In genomic region chr14:55101592-55101991, GRCm38 (mm10) we compare ENCODE assay signal across 9 mouse cellular contexts. TPM values are rescaled to one million over a fixed set of nuclear protein-coding genes. Genes with fewer than 3 reads are reported as not detected.
DNase-seq lines count a peak whose midpoint lies in the region; ATAC-seq and TF ChIP-seq lines count a peak whose summit lies in the region.
"Had no signal": no experiment of that assay in that cellular context is flagged by ENCODE, and none has a peak within 500 bp of the region (broad histone marks: within the 10 kb centered on the region; RNA-seq: fewer than 3 reads in every experiment).

No protein-coding gene starts in this region.

- no peaks in the 10 kb centered on the region for H3K9me3 ChIP-seq in hindbrain, embryonic 11.5 days (ENCODE audit: control insufficient read depth, low read length)
- H3K9me3 ChIP-seq in hindbrain, embryonic 12.5 days (replicated peaks), result no peaks in the 10 kb centered on the region
- no peaks in the 10 kb centered on the region for H3K9me3 ChIP-seq in hindbrain, postnatal 0 days (ENCODE audit: low read length)
- H3K9me3 ChIP-seq: embryonic facial prominence, embryonic 15.5 days had no signal

- ATAC-seq in hindbrain, embryonic 11.5 days (ENCODE audit: low FRiP score), result peak; percentile 8; the same call in 1 of the 2 replicates
- no peak for ATAC-seq in hindbrain, embryonic 12.5 days (ENCODE audit: low FRiP score)
- peak; percentile 11; the same call in 1 of the 2 replicates for ATAC-seq in hindbrain, postnatal 0 days
- ATAC-seq in neutrophil, adult 5-6 weeks (ENCODE audit: extremely low read depth, insufficient number of reproducible peaks, low FRiP score, poor library complexity, severe bottlenecking), result peak; percentile 23; the same call in 1 of the 2 replicates

- H3K4me1 ChIP-seq in hindbrain, embryonic 11.5 days (replicated peaks; ENCODE audit: control insufficient read depth, insufficient read depth, low read length), result peaks cover 8% of the 10 kb centered on the region; the same call in 1 of the 2 replicates
- peaks cover 28% of the 10 kb centered on the region for H3K4me1 ChIP-seq in hindbrain, embryonic 12.5 days
- peaks cover 2% of the 10 kb centered on the region; the same call in 1 of the 2 replicates for H3K4me1 ChIP-seq in spleen, adult 2 months (ENCODE audit: control insufficient read depth, insufficient read depth, insufficient read length)
- H3K4me1 ChIP-seq in hindbrain, postnatal 0 days (ENCODE audit: insufficient read depth, low read length), result peaks cover 15% of the 10 kb centered on the region; the same call in 1 of the 2 replicates

- TF ChIP-seq CTCF in spleen, adult 2 months (IDR thresholded peaks at IDR 0.05; ENCODE audit: extremely low read depth, insufficient read depth, insufficient read length, insufficient replicate concordance), result peak; percentile 38; the same call in 1 of the 2 replicates
- TF ChIP-seq CTCF in hindbrain, postnatal 0 days (IDR thresholded peaks at IDR 0.05; ENCODE audit: low read depth), result peak; percentile 83

- no peak overlapping the region for H3K4me2 ChIP-seq in hindbrain, embryonic 11.5 days (replicated peaks; ENCODE audit: low read depth, low read length)
- H3K4me2 ChIP-seq in hindbrain, embryonic 12.5 days (replicated peaks), result no peak overlapping the region
- H3K4me2 ChIP-seq in hindbrain, postnatal 0 days (ENCODE audit: low read depth, low read length), result no peak overlapping the region
- H3K4me2 ChIP-seq: embryonic facial prominence, embryonic 15.5 days had no signal

- H3K9ac ChIP-seq in hindbrain, embryonic 11.5 days (ENCODE audit: low read depth, low read length), result no peak overlapping the region
- H3K9ac ChIP-seq in hindbrain, embryonic 12.5 days, result no peak overlapping the region
- H3K9ac ChIP-seq in hindbrain, postnatal 0 days (replicated peaks; ENCODE audit: low read length), result no peak overlapping the region
- H3K9ac ChIP-seq: embryonic facial prominence, embryonic 15.5 days had no signal

- no peak for TF ChIP-seq POLR2A in spleen, adult 2 months (IDR thresholded peaks at IDR 0.05; ENCODE audit: low read depth, low read length)

- no peak overlapping the region for H3K27ac ChIP-seq in hindbrain, embryonic 11.5 days (ENCODE audit: low read depth, low read length)
- no peak overlapping the region for H3K27ac ChIP-seq in hindbrain, embryonic 12.5 days
- H3K27ac ChIP-seq in spleen, adult 2 months (ENCODE audit: insufficient read depth, low read length), result no peak overlapping the region
- H3K27ac ChIP-seq in hindbrain, postnatal 0 days, result no peak overlapping the region
- H3K27ac ChIP-seq: embryonic facial prominence, embryonic 15.5 days had no signal

- no peak overlapping the region for H3K4me3 ChIP-seq in hindbrain, embryonic 11.5 days (ENCODE audit: low read depth, low read length)
- H3K4me3 ChIP-seq in hindbrain, embryonic 12.5 days, result no peak overlapping the region
- no peak overlapping the region for H3K4me3 ChIP-seq in spleen, adult 2 months (ENCODE audit: extremely low read depth, insufficient read depth, insufficient read length)
- no peak overlapping the region for H3K4me3 ChIP-seq in hindbrain, postnatal 0 days (ENCODE audit: low read length)
- H3K4me3 ChIP-seq: embryonic facial prominence, embryonic 15.5 days had no signal

- DNase-seq in hindbrain, embryonic 11.5 days (ENCODE audit: low spot score), result peak; percentile 77
- peak in 1 of 2 experiments; percentile 55 for DNase-seq in spleen, adult 2 months (ENCODE audit: low read depth in 1 of 2, low spot score in 2 of 2)
- DNase-seq in spleen, postnatal 36 days (ENCODE audit: low spot score in 2 of 2), result no peak
- peak; percentile 73 for DNase-seq in cerebellum, adult 11-12 months
- DNase-seq in hindbrain, postnatal 0 days (ENCODE audit: low spot score), result peak; percentile 81
- no peak for DNase-seq in layer of hippocampus, adult 9-10 months (ENCODE audit: low spot score)

- 51% methylated on average over 4 of the region's 4 CpGs for WGBS in hindbrain, embryonic 11.5 days
- WGBS in hindbrain, embryonic 12.5 days, result 46% methylated on average over 4 of the region's 4 CpGs
- 52% methylated on average over 4 of the region's 4 CpGs for WGBS in spleen, adult 2 months
- 37% methylated on average over 4 of the region's 4 CpGs for WGBS in hindbrain, postnatal 0 days

- H3K36me3 ChIP-seq in hindbrain, embryonic 11.5 days (ENCODE audit: control insufficient read depth, insufficient read depth, low read length), result no peaks in the 10 kb centered on the region
- H3K36me3 ChIP-seq in hindbrain, embryonic 12.5 days, result no peaks in the 10 kb centered on the region
- H3K36me3 ChIP-seq in spleen, adult 2 months (ENCODE audit: control insufficient read depth, insufficient read depth, low read length), result peaks cover 16% of the 10 kb centered on the region
- H3K36me3 ChIP-seq in hindbrain, postnatal 0 days (ENCODE audit: insufficient read depth, low read length), result no peaks in the 10 kb centered on the region

- no peaks in the 10 kb centered on the region for H3K27me3 ChIP-seq in hindbrain, embryonic 11.5 days (ENCODE audit: control insufficient read depth, insufficient read depth, low read length)
- no peaks in the 10 kb centered on the region for H3K27me3 ChIP-seq in hindbrain, embryonic 12.5 days
- no peaks in the 10 kb centered on the region for H3K27me3 ChIP-seq in spleen, adult 2 months (ENCODE audit: control insufficient read depth, insufficient read depth, low read length)
- H3K27me3 ChIP-seq in hindbrain, postnatal 0 days (ENCODE audit: insufficient read depth, low read length), result no peaks in the 10 kb centered on the region
- H3K27me3 ChIP-seq: embryonic facial prominence, embryonic 15.5 days had no signal

RNA-seq across cellular contexts. Expression of gene Ap1g2, which starts 4.8 kb away (rescaled TPM):
- 9.0 and 9.4 TPM in 2 replicates for polyA plus RNA-seq in hindbrain, embryonic 11.5 days (2014; fragmentation: Nextera tagmentation; extraction: Ambion mirVana)
- 9.4 and 10.1 TPM in 2 replicates for polyA plus RNA-seq in hindbrain, embryonic 12.5 days (2016; fragmentation: Nextera tagmentation; extraction: Ambion mirVana)
- polyA plus RNA-seq in spleen, adult 2 months (2012; rRNA removed), result 64.9 and 77.2 TPM in 2 replicates
- 5.7 and 6.5 TPM in 2 replicates for total RNA-seq in hindbrain, postnatal 0 days (2014; rRNA removed)
- polyA plus RNA-seq in hindbrain, postnatal 0 days (2015; fragmentation: Nextera tagmentation; extraction: Ambion mirVana), result 5.9 and 6.1 TPM in 2 replicates
- 48.5 TPM in 2 replicates for total RNA-seq in neutrophil, adult 5-6 weeks (2017)

RNA-seq across cellular contexts. Expression of gene Thtpa, which starts 7.0 kb away (rescaled TPM):
- 18.2 and 20.9 TPM in 2 replicates for polyA plus RNA-seq in hindbrain, embryonic 11.5 days (2014; fragmentation: Nextera tagmentation; extraction: Ambion mirVana)
- 27.3 and 27.7 TPM in 2 replicates for polyA plus RNA-seq in hindbrain, embryonic 12.5 days (2016; fragmentation: Nextera tagmentation; extraction: Ambion mirVana)
- 4.1 and 4.4 TPM in 2 replicates for polyA plus RNA-seq in spleen, adult 2 months (2012; rRNA removed)
- 37.7 and 44.1 TPM in 2 replicates for total RNA-seq in hindbrain, postnatal 0 days (2014; rRNA removed)
- 31.8 and 32.8 TPM in 2 replicates for polyA plus RNA-seq in hindbrain, postnatal 0 days (2015; fragmentation: Nextera tagmentation; extraction: Ambion mirVana)
- total RNA-seq in neutrophil, adult 5-6 weeks (2017), result 5.2 TPM in 2 replicates

RNA-seq across cellular contexts. Expression of gene Zfhx2, which starts 9.5 kb away (rescaled TPM):
- 16.1 and 20.8 TPM in 2 replicates for polyA plus RNA-seq in hindbrain, embryonic 11.5 days (2014; fragmentation: Nextera tagmentation; extraction: Ambion mirVana)
- 30.9 and 33.1 TPM in 2 replicates for polyA plus RNA-seq in hindbrain, embryonic 12.5 days (2016; fragmentation: Nextera tagmentation; extraction: Ambion mirVana)
- polyA plus RNA-seq in spleen, adult 2 months (2012; rRNA removed), result 4.2 and 4.5 TPM in 2 replicates
- 10.7 and 10.9 TPM in 2 replicates for total RNA-seq in hindbrain, postnatal 0 days (2014; rRNA removed)
- polyA plus RNA-seq in hindbrain, postnatal 0 days (2015; fragmentation: Nextera tagmentation; extraction: Ambion mirVana), result 8.1 and 8.4 TPM in 2 replicates
- total RNA-seq in neutrophil, adult 5-6 weeks (2017), result 7.2 and 7.8 TPM in 2 replicates

RNA-seq across cellular contexts. Expression of gene Jph4, which starts 15.1 kb away (rescaled TPM):
- 2.8 and 3.3 TPM in 2 replicates for polyA plus RNA-seq in hindbrain, embryonic 11.5 days (2014; fragmentation: Nextera tagmentation; extraction: Ambion mirVana)
- polyA plus RNA-seq in hindbrain, embryonic 12.5 days (2016; fragmentation: Nextera tagmentation; extraction: Ambion mirVana), result 10.5 and 11.5 TPM in 2 replicates
- 0.33 and 0.50 TPM in 2 replicates for polyA plus RNA-seq in spleen, adult 2 months (2012; rRNA removed)
- total RNA-seq in hindbrain, postnatal 0 days (2014; rRNA removed), result 124 and 126 TPM in 2 replicates
- 28.3 and 29.4 TPM in 2 replicates for polyA plus RNA-seq in hindbrain, postnatal 0 days (2015; fragmentation: Nextera tagmentation; extraction: Ambion mirVana)
- total RNA-seq in neutrophil, adult 5-6 weeks (2017), result 0.12 TPM in 1 of 2 replicates, not detected in the other

Comparison
In these comparisons a context has a peak if more than half of its experiments do, and no peak if none do; other contexts are left out.
1. DNase-seq: peak in hindbrain, embryonic 11.5 days (single experiment), cerebellum, adult 11-12 months (single experiment) and hindbrain, postnatal 0 days (single experiment); none in spleen, postnatal 36 days (0 of 2) and layer of hippocampus, adult 9-10 months (single experiment).